Comparison of ENCODE assay signal across 22 mouse cellular contexts in genomic region chr5:124718396-124718795, GRCm38 (mm10). TPM values are rescaled to one million over a fixed set of nuclear protein-coding genes. Genes with fewer than 3 reads are reported as not detected.
DNase-seq lines count a peak whose midpoint lies in the region; ATAC-seq and TF ChIP-seq lines count a peak whose summit lies in the region.
"Had no signal": no experiment of that assay in that cellular context is flagged by ENCODE, and none has a peak within 500 bp of the region (broad histone marks: within the 10 kb centered on the region; RNA-seq: fewer than 3 reads in every experiment).

No protein-coding gene starts in this region.

- no peak overlapping the region for H3K27ac ChIP-seq in intestine, postnatal 0 days (ENCODE audit: low read depth, low read length)
- H3K27ac ChIP-seq in intestine, embryonic 15.5 days = no peak overlapping the region
- H3K27ac ChIP-seq in kidney, postnatal 0 days = no peak overlapping the region
- H3K27ac ChIP-seq in forebrain, postnatal 0 days (ENCODE audit: low read depth, low read length) = no peak overlapping the region
- H3K27ac ChIP-seq: embryonic facial prominence, embryonic 10.5 days; heart, embryonic 10.5 days; heart, embryonic 15.5 days; hindbrain, embryonic 12.5 days had no signal

- no peak overlapping the region for H3K4me2 ChIP-seq in intestine, postnatal 0 days (replicated peaks; ENCODE audit: low read depth)
- no peak overlapping the region for H3K4me2 ChIP-seq in intestine, embryonic 15.5 days (replicated peaks)
- H3K4me2 ChIP-seq in kidney, postnatal 0 days (ENCODE audit: low read length) = no peak overlapping the region
- no peak overlapping the region for H3K4me2 ChIP-seq in forebrain, postnatal 0 days (ENCODE audit: low read depth)
- H3K4me2 ChIP-seq: heart, embryonic 15.5 days; hindbrain, embryonic 12.5 days had no signal

- 80% methylated on average over 7 of the region's 7 CpGs for WGBS in intestine, postnatal 0 days
- WGBS in intestine, embryonic 15.5 days = 87% methylated on average over 7 of the region's 7 CpGs
- WGBS in kidney, postnatal 0 days = 94% methylated on average over 7 of the region's 7 CpGs
- 72% methylated on average over 7 of the region's 7 CpGs for WGBS in large intestine, adult 2 months
- 90% methylated on average over 7 of the region's 7 CpGs for WGBS in forebrain, postnatal 0 days

- no peak overlapping the region for H3K9ac ChIP-seq in intestine, postnatal 0 days (ENCODE audit: low read depth, low read length)
- H3K9ac ChIP-seq in intestine, embryonic 15.5 days = no peak overlapping the region
- no peak overlapping the region for H3K9ac ChIP-seq in kidney, postnatal 0 days (ENCODE audit: low read depth, low read length)
- no peak overlapping the region for H3K9ac ChIP-seq in forebrain, postnatal 0 days
- H3K9ac ChIP-seq: heart, embryonic 15.5 days; hindbrain, embryonic 12.5 days had no signal

- H3K4me1 ChIP-seq in intestine, postnatal 0 days (replicated peaks; ENCODE audit: control insufficient read depth, insufficient read depth, low read length) = no peaks in the 10 kb centered on the region
- no peaks in the 10 kb centered on the region for H3K4me1 ChIP-seq in intestine, embryonic 15.5 days (replicated peaks)
- H3K4me1 ChIP-seq in kidney, postnatal 0 days (replicated peaks; ENCODE audit: insufficient read depth, low read length) = no peaks in the 10 kb centered on the region
- H3K4me1 ChIP-seq in forebrain, postnatal 0 days (ENCODE audit: insufficient read depth) = no peaks in the 10 kb centered on the region
- H3K4me1 ChIP-seq: embryonic facial prominence, embryonic 10.5 days; heart, embryonic 10.5 days; heart, embryonic 15.5 days; hindbrain, embryonic 12.5 days had no signal

- no peak overlapping the region for H3K4me3 ChIP-seq in intestine, postnatal 0 days (ENCODE audit: low read depth, low read length)
- no peak overlapping the region for H3K4me3 ChIP-seq in intestine, embryonic 15.5 days (replicated peaks)
- H3K4me3 ChIP-seq in kidney, postnatal 0 days (replicated peaks; ENCODE audit: low read depth, low read length) = no peak overlapping the region
- H3K4me3 ChIP-seq in forebrain, postnatal 0 days (ENCODE audit: low read depth, low read length) = no peak overlapping the region
- H3K4me3 ChIP-seq: embryonic facial prominence, embryonic 10.5 days; heart, embryonic 10.5 days; heart, embryonic 15.5 days; hindbrain, embryonic 12.5 days had no signal

- no peaks in the 10 kb centered on the region for H3K27me3 ChIP-seq in intestine, postnatal 0 days (replicated peaks; ENCODE audit: control insufficient read depth, insufficient read depth, low read length)
- H3K27me3 ChIP-seq in intestine, embryonic 15.5 days (replicated peaks) = no peaks in the 10 kb centered on the region
- no peaks in the 10 kb centered on the region for H3K27me3 ChIP-seq in kidney, postnatal 0 days (ENCODE audit: insufficient read depth, low read length)
- no peaks in the 10 kb centered on the region for H3K27me3 ChIP-seq in forebrain, postnatal 0 days (ENCODE audit: insufficient read depth, low read length)
- H3K27me3 ChIP-seq: CH12.LX; heart, embryonic 15.5 days; hindbrain, embryonic 12.5 days; Patski had no signal

- H3K9me3 ChIP-seq in intestine, postnatal 0 days (ENCODE audit: control insufficient read depth) = no peaks in the 10 kb centered on the region
- H3K9me3 ChIP-seq in intestine, embryonic 15.5 days = no peaks in the 10 kb centered on the region
- H3K9me3 ChIP-seq in kidney, postnatal 0 days (replicated peaks; ENCODE audit: low read length) = no peaks in the 10 kb centered on the region
- no peaks in the 10 kb centered on the region for H3K9me3 ChIP-seq in forebrain, postnatal 0 days (ENCODE audit: low read length)
- H3K9me3 ChIP-seq: embryonic facial prominence, embryonic 10.5 days; heart, embryonic 10.5 days; heart, embryonic 15.5 days; hindbrain, embryonic 12.5 days had no signal

- ATAC-seq in intestine, postnatal 0 days = peak; percentile 36
- ATAC-seq in intestine, embryonic 15.5 days = no peak
- peak; percentile 46; the same call in 1 of the 2 replicates for ATAC-seq in kidney, postnatal 0 days (replicated peaks; ENCODE audit: low FRiP score, low read depth)
- ATAC-seq in forebrain, postnatal 0 days = no peak
- ATAC-seq: forebrain, embryonic 14.5 days; hindbrain, embryonic 16.5 days; Patski had no signal

- no peak for TF ChIP-seq CTCF in intestine, postnatal 0 days (IDR thresholded peaks at IDR 0.05; ENCODE audit: low read depth)
- no peak for TF ChIP-seq CTCF in kidney, postnatal 0 days (IDR thresholded peaks at IDR 0.05; ENCODE audit: low read depth)
- no peak for TF ChIP-seq CTCF in forebrain, postnatal 0 days (IDR thresholded peaks at IDR 0.05; ENCODE audit: low read depth)

- peak; percentile 62 to 67 for DNase-seq in kidney, adult 8-10 months
- no peak for DNase-seq in kidney, postnatal 10 days
- no peak for DNase-seq in kidney, postnatal 0 days (ENCODE audit: low spot score)
- peak; percentile 4 for DNase-seq in large intestine, adult 2 months (ENCODE audit: low read depth, low spot score)
- no peak for DNase-seq in forebrain, postnatal 0 days
- DNase-seq: adrenal gland, adult 8-10 months; adrenal gland, postnatal 36 days; cerebellum, adult 2 months; cerebellum, postnatal 10 days; gastrocnemius, postnatal 36 days; heart, adult 18-20 months; heart, postnatal 36 days had no signal

- H3K36me3 ChIP-seq in intestine, postnatal 0 days (ENCODE audit: control insufficient read depth, insufficient read depth) = peaks cover 92% of the 10 kb centered on the region
- peaks cover 53% of the 10 kb centered on the region for H3K36me3 ChIP-seq in intestine, embryonic 15.5 days
- peaks cover 46% of the 10 kb centered on the region for H3K36me3 ChIP-seq in kidney, postnatal 0 days (ENCODE audit: insufficient read depth, low read length)
- H3K36me3 ChIP-seq in forebrain, postnatal 0 days (ENCODE audit: insufficient read depth) = peaks cover 87% of the 10 kb centered on the region

RNA-seq across cellular contexts. Expression of gene Dnah10, which starts 6.5 kb away (rescaled TPM):
- polyA plus RNA-seq in intestine, postnatal 0 days (2015; fragmentation: Nextera tagmentation; extraction: Ambion mirVana) = 0.01 TPM in 2 replicates
- 0.04 and 0.10 TPM in 2 replicates for polyA plus RNA-seq in intestine, embryonic 15.5 days (2015; fragmentation: Nextera tagmentation; extraction: Ambion mirVana)
- polyA plus RNA-seq in kidney, postnatal 0 days (2015; fragmentation: Nextera tagmentation; extraction: Ambion mirVana) = 0.11 and 0.19 TPM in 2 replicates
- polyA plus RNA-seq in large intestine, adult 2 months (2012; rRNA removed) = 0.10 and 0.16 TPM in 2 replicates
- total RNA-seq in forebrain, postnatal 0 days (2014; rRNA removed) = 1.0 and 1.2 TPM in 2 replicates
- polyA plus RNA-seq in forebrain, postnatal 0 days (2015; fragmentation: Nextera tagmentation; extraction: Ambion mirVana) = 0.11 and 0.30 TPM in 2 replicates

Comparison
In these comparisons a context has a peak if more than half of its experiments do, and no peak if none do; other contexts are left out.
1. ATAC-seq: peak in intestine, postnatal 0 days (single experiment) and kidney, postnatal 0 days (single experiment); none in intestine, embryonic 15.5 days (single experiment) and forebrain, postnatal 0 days (single experiment).
2. DNase-seq: peak in kidney, adult 8-10 months (2 of 2) and large intestine, adult 2 months (single experiment); none in kidney, postnatal 10 days (single experiment), kidney, postnatal 0 days (single experiment) and forebrain, postnatal 0 days (single experiment).